Mouse (Mus musculus) R1 (cell line): Measurements from ENCODE around the gene Etd.
A peak's percentile ranks its signal among the peaks of the same experiment; 100 is the strongest.
"Not testable (repeated sequence)": the region's sequence is repeated elsewhere in the genome, so short reads cannot be mapped to it uniquely, and the experiment has no call there.

Experiments
- DNase-seq: peaks from one replicate; pipeline ENCODE4 v3.0.0-alpha.2; 2018; ENCODE audit warnings: low read depth, low spot score

The Etd gene

DNA sequence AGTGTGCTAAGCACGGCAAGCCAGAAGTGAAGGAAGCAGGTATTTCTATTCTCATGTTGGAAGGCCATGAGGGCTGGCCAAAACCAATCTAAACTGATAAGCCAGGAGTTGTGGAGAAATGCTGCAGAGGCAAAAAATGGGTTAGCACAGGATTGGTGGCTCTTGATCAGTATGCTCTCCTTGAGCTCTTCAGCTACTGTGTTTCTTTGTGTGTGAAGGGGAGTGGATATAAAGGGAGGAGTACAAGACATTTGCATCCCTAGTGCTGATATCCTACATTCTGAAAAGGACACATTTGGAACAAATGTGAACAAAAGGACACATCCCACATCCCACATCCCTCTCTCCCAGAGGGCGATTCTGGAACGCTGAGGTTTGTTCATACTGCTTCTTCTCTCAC, at the start of gene Etd:
Gene Etd, plus strand, starts transcription at position 301 of the 400 bp plus-strand sequence.
- no peak for DNase-seq

DNA sequence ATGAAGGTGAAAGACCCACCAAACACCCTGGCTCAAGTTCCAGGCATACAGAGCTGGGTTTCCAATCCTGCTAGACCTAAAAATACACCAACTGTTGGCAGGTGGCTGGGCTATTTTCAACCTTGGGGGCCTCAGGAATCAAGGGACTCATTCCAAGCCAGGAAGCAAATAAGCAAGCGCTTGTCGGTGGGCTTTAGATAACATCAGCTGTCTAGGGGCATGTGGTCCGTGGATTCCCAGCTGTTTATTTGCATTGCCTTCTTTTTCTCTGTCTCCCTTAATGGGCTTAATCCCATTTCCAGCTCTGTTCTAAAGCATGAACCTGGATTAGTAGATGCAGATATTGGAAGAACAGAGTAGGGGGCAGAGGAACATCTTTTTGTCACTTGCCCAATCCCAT, 48.4 kb upstream of the Etd start:
- no peak for DNase-seq

DNA sequence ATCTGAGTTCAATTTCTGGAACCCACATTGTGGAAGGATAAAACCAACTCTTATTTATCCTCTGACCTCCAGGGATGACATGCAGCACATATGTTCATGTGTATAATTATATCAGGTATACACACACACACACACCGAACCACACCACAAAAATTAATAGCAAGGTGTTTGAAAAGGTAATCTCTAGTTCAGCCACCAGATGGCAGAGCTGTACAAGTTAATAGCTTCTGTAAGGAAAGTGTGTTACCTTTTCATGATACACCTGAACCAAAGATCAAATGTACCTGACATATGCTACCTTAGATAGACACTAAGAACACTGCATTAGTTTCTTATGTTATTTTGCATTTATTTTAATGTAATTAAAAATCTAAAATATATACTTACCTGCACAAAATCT, 1.8 kb upstream of the Etd start:
- DNase-seq, result peak; percentile 15

DNA sequence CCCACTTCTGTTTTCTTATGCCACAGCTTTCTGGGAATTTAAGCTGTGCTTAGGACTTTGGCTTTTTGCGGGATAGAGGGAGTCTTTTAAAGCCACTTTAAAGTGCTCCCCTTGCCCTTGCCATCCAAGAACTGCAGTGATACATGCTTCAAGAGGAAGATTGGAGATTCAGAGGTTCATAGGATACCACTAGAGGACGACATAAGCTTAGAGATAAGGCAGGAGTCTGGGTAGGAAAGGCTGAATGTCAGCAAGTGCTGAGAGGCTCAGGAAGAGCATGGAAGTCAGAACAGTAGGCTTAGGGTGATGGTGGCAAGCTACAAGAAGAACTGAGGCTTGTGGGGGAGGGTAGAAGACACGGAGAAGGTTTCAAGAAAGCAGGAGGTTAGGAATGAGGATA, 24.9 kb downstream of the Etd start:
- no peak for DNase-seq

DNA sequence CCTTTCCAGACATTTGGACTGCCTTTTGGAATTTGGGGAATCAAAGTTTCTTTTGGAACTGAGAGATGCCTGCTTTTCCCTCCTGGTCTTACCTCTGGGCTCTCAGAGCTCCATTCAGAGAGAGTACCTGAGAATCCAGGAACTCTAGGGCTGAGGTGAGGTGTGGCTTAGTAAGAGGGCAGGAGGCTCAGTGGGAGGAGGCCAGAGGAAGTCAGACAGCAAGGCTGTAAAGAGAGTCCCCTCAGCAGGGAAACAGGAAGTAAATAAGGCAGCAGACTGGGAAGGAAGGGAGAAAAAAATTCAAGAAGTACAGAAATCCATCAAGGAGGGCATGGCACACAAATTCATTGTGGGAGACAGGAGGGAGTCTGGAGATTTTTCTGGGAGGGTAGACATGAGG, 29.5 kb downstream of the Etd start:
- not testable (repeated sequence) for DNase-seq
